Mouse (Mus musculus): Measurements from ENCODE around the gene Aplf. TPM values are rescaled to one million over a fixed set of nuclear protein-coding genes. Genes with fewer than 3 reads are reported as not detected.

Gene Aplf
- total RNA-seq (2015; ENCODE audit: low replicate concordance) = 28.9 and 37.8 TPM in 2 replicates
- total RNA-seq (2017; ENCODE audit: low replicate concordance) = 43.6 and 69.8 TPM in 2 replicates

DNA sequence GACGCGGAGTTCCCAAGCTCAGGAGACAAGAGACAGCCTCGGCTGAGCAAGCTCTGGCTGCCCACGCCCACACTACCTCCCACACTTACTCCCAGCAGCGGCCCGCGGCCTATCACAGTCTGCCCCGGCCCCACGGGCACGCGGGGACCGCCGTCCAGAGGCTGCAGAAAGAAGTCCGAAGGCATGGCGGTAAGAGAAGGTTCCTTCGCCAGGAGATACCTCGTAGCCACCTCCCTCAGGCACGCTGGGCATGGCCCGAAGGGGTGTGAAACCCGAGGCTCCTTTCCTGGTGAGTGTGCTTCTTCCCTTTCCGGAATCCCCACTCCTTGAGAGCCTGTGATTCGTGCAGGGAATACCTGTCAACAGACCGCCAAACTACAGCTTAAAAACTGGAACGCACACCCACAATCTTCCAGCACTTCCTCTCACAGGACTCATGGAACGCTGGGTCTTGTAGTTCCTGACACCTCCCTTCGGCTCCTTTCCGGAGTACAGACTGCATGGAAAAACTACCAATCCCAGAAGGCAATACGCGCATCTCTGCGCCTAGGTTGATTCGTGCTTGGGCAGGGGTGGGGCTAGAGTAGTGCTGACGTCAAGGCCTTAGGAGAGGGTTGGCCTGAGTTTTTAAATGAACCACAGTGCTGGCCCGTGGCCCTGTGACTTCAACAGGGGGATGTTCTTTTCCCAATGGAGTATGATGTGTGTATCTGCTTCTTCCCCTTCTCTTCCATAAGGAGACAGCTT is at the start of gene Aplf:
TSS of gene Aplf (minus strand) at position 423 of the 747 bp plus-strand sequence.
- ATAC-seq (replicated peaks; ENCODE audit: low FRiP score, poor library complexity, severe bottlenecking) = peak; percentile 85

DNA sequence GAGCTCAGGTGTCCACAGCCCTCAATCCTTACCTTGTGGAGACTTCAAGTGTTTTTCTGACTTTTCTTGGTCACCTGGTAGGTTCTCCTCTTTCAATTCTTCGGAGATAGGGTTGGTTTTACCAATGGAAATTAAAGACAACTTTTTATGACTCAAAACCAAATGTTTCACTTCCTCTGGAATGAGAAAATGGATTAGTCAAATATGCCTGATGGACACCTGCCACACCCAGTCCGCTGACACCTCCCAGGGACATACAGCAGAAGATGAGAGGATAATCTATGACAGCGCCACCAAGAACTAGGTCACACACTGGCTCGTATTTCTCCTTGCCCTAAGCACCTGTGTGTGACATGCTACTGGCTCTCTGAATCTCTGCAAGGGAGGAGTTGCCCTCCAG is 42.1 kb upstream of the Aplf start:
- ATAC-seq (replicated peaks; ENCODE audit: low FRiP score, poor library complexity, severe bottlenecking) = no peak

DNA sequence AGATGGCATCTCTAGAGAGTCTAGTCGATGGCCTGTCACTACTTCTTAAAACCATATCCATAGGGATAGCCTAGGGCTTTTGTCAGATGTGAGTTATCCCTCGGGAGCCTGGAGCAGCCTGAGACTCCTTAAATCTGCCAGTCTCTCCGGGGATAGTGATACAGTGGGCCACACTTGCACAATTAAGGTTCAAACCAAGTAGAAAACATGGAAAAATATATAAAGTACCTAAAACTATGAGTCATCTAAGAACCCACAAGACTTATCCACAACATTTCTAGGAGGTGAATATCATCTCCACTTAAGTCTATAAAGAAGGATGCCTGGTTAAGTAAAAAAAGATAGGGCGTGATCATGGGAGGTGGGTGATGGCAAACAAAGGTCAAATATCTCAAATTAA is 40.3 kb upstream of the Aplf start:
- ATAC-seq (replicated peaks; ENCODE audit: low FRiP score, poor library complexity, severe bottlenecking) = no peak

DNA sequence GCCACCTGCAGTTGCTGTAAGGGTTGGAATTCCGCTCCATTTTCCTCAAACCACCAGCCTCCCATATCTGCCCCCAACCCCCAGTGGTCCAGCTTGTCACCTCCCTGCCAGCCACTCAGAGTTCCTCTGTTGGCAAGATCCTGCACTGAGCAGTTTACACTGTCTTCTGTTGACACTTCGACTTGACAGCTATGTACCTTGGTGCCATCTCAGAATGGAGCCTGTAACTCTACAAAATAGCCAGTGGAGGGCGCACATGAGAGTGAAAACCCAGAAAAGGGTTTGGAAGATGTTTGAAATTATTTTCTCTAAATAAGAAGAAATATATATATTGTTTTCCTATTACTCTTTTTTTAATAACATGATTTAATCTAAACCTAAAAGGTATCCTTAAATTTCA is 34.3 kb upstream of the Aplf start:
- ATAC-seq (replicated peaks; ENCODE audit: low FRiP score, poor library complexity, severe bottlenecking) = 0 out of 2 replicates have a peak, but pooled peaks have one; percentile 50

DNA sequence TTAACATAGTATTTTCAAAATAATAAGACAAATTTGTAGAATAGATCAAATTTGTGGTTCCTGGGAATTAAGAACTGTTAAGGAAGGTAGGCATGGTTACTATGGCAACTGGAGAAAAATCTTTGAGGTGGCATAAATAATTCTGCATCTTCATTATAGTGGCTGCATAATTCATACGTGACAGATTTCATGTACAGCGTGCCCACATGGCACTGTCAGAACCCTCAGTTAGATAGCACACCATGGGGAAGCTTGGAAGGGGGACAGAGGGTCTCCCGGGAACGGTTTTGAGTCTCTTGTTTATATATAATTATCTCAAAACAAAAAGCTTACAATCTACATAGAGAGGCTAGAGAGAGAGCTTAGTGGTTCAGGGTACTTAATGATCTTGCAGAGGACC is 24.6 kb upstream of the Aplf start:
- no peak for ATAC-seq (replicated peaks; ENCODE audit: low FRiP score, poor library complexity, severe bottlenecking)

DNA sequence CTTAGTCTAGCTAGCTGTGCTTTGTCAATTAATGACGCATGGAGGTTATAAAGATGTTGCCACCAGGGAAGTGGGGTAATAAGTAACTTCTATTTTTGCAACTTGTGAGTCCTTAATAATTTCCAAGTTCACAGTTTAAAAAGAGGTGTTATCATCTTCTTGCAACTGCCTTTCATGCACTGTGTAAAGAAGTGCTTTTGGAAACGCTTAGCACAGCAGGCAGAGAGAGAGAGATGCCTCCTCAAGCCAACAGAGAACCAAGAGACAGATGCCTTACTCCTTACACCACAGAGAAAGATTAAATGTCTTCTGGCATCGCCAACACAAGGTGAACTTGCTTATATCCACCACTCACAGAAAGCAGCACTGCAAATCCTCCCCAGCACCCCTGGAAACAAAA is 24.0 kb upstream of the Aplf start:
- no peak for ATAC-seq (replicated peaks; ENCODE audit: low FRiP score, poor library complexity, severe bottlenecking)

DNA sequence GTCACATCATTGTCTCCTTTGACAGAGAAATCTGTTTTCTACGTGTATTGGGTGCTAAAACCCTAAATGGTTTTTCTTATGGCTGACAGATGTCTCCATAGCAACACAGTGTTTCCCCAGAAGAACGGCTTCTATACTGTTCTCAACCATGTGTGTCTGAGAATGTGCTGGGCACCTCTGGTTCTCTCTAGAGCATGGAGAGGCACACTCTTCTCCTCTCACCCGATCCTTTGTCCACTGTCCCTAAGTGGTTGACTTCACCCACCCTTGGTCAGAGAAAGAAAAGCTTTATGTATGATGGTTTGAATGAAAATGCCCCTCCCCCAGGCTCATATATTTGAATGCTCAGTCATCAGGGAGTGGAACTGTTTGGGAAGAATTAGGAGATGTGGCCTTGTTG is 8.4 kb upstream of the Aplf start:
- ATAC-seq (replicated peaks; ENCODE audit: low FRiP score, poor library complexity, severe bottlenecking) = no peak

DNA sequence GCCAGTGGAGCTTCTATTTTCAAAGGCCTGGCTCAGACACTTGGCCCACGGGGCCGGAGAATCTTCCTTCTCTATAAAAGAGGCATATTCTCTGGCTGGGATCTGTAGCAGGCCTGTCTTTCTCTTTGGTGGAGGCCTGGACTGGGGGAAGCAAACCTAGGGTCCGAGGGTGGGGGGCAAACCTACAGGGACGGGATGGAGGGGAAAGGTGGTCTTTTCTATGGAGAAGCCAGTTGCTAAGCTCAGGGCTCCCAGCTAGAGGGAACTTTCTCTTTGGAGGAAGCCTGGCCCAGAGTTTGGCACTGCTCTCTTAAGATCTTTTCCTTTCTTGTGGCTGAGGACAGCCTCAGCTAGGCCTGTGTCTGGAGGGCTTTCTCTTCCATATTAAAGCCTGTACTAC is 668 bp upstream of the Aplf start:
- no peak for ATAC-seq (replicated peaks; ENCODE audit: low FRiP score, poor library complexity, severe bottlenecking)

DNA sequence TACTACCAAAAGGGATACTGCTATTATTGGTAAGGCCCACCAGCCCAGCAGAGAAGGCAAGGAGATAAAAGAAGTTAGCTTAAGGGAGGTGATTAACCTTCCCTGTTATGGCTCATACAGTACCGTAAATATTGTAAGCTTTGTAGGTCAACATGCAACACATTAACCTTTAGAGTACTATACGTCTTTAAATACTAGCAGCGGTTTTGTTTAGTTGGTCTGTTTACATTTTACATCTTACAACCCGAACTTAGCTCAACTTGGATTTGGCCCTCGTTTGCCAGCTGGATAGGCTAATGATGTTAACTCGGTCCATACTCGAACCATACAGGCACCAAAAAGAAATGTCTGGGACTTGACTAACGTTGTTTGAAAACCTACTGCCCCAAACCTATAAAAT is 640 bp downstream of the Aplf start:
- ATAC-seq (replicated peaks; ENCODE audit: low FRiP score, poor library complexity, severe bottlenecking) = 0 out of 2 replicates have a peak, but pooled peaks have one; percentile 14

DNA sequence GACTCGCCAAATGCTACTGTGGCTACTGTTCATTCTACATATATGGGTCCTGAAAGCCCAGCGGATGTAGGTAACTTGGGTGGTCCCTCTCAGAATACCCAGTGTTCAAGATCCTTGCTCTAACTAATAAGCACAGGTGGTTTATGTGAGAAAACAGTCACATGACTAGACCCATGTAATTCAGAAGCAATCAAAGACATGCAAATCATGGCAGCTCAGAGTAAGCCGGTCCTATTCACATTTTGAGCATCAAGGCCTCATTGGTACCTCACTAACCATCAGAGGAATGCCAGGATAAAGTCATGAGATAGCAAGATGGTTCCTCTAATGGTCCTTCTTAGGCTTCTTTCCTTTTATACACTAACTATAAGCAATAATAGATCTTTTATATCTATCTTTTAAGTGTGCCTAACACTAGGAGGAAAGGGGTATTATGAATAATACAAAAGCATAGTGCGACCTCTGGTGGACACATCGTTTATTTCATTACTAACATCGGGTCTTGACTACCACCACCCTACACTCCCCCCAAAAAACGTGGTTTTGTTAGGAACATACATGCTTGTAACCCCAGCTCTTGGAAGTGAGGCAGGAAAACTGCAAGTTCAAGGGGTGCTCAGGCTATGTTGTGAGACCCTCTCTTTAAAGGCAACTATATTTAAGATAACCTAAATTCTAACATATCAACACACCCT is 2.0 kb downstream of the Aplf start:
- ATAC-seq (replicated peaks; ENCODE audit: low FRiP score, poor library complexity, severe bottlenecking) = peak; percentile 39; the same call in 1 of the 2 replicates

DNA sequence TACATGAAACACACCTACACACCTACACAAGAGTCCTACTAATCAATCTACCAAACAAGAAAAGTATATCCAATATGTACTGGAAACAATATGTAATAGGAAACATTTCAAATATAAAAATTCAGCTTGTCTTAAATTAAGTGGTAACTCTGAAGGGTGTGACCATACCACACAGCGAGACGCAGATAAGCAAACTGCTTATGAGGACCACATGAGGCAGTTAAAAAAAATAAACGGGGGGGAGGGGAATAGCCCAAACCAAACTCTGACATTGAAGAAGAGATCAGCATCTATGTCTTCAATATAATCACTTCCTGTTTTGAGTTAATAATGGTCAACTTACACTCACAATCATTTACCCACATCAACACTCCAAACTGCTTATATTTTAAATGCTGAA is 3.3 kb downstream of the Aplf start:
- peak; percentile 40 for ATAC-seq (replicated peaks; ENCODE audit: low FRiP score, poor library complexity, severe bottlenecking)

DNA sequence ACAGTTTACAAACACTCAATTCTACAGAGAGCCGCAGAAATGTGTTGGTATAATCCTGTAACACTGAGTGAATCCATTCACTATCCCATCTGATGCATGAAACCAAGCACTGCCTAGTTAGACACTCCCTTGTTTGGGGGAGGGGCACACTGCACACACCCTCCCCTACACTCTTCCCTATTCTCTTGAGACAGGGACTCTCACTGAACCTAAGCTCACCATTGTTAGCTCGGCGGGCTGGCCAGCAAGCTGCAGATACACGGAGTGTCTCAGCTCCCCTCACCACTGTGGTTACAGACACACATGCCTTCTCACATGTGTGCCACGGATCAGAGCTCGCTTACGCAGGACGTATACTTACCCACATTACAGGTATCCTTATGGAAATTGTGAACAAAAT is 4.2 kb downstream of the Aplf start:
- ATAC-seq (replicated peaks; ENCODE audit: low FRiP score, poor library complexity, severe bottlenecking) = no peak

DNA sequence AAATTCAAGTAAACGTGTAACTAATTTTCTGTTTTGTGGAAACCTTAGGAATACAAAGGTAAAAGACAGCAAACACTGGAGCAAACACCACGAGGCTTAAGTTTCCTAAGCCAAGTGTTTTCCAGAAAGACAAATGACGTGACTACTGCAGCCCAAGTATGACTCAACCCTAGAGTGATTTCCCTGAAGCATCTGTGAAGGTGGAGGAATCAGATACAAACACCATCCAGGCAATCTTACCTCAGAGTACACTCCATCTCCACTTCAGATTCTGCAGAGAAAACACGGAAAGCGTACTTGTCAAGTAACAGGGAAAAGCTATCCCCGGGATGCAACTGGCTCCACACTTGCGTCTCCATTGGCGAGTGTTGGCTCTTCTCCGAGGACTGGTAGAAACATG is 8.5 kb downstream of the Aplf start:
- ATAC-seq (replicated peaks; ENCODE audit: low FRiP score, poor library complexity, severe bottlenecking) = no peak

DNA sequence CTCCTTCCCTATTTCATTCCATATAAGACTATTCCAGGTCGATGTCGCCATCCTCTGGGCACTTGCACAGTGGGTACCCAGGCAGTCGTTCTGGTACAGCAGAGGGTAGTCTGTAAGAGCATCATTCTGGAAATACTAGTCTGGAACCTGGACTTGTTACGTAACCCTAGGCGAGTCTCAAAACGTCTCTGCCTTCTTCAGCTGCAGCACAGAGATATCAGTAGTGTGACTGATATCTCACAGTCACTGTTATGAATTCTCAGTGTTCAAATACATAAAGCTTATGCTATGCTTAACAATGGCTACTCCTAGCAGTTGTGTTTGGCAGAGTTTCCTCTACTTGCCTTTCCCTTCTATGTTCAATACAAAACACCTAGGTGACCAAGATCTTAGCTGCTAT is 9.8 kb downstream of the Aplf start:
- peak; percentile 90 for ATAC-seq (replicated peaks; ENCODE audit: low FRiP score, poor library complexity, severe bottlenecking)

DNA sequence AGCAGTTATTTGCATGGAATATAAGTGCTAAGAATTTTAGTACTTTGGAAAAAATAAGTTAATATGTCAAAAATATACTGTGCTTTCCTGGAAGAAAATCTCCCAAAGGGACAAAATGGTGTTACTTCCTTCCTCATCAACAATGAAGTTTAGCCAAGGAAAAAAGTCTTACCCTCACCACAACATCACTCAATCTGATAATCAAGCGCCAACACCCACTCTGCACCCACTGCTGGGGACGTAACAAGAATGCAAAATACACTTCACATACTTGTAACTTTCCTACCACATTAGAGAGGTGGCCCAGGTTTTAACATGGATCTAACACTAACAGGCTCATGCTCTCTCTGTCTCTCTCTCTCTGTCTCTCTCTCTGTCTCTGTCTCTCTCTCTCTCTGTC is 10.3 kb downstream of the Aplf start:
- ATAC-seq (replicated peaks; ENCODE audit: low FRiP score, poor library complexity, severe bottlenecking) = peak; percentile 68

DNA sequence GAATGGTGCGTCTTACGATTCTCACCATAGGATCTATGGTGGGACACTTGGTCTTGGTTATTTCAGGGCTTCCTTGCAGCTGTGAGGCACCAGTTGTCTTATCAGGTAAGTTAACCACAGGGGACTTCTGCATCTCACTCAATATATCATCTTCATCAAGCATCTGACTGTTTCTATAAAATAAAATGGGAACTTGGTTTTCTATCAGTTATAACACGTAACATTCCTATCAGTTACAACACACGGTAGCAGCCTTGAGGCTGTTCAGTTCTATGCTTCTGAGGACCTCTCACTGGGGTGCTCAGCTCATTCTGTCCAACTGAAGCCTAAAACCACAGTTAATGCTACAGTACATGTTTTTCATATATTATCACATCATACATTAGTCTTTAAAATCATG is 13.2 kb downstream of the Aplf start:
- ATAC-seq (replicated peaks; ENCODE audit: low FRiP score, poor library complexity, severe bottlenecking) = 0 out of 2 replicates have a peak, but pooled peaks have one; percentile 25

DNA sequence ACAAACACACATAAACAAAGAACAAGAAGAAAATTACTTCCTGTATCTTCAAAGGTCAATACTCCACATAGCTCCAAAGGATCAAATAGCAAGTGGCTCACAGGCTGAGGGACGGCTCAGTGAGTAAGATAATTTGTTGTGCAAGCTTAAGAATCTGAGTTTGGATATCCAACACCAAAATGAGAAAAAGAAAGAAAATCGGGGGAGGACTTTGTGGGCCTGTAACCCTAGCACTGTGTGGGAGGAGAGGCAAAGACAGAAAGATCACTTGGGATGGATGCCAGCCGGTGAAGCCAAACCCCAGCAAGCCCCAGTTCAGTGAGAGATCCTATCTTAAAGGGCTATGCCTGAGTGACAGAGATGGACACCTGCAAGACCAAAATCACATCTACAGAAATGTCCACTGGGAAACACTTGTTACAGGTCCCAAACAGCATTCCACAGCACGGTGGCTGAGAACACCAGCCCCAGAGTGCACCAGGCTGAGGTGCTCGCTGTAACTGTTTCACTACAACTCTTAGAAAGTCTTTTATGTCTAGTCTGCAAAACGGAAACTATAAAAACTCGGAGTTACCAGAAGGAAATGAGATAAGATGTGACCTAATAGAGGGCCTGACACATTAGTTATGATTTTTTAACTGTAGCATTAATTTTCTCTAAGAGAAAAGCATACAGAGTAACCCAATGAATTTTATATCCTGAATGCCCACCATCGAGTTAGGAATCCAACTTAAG is 17.9 kb downstream of the Aplf start:
- no peak for ATAC-seq (replicated peaks; ENCODE audit: low FRiP score, poor library complexity, severe bottlenecking)

DNA sequence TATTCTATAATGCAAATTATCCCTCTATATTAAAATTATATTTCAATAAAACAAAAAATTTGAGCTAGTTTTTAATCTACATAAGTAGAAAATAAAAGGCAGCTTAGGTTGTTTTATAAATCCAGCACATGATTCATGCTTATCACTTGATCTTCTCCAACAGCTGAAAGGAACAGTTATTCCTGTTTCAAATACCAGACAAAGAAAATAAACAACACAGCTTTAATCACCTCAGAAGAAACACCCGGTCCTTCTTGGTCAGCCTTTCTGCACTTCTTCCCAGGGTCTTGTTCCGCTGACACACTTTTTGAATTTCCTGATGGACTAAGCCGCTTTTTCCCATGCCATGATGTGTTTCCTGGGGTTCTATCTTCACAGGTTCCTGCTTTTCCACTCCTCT is 18.5 kb downstream of the Aplf start:
- ATAC-seq (replicated peaks; ENCODE audit: low FRiP score, poor library complexity, severe bottlenecking) = no peak

DNA sequence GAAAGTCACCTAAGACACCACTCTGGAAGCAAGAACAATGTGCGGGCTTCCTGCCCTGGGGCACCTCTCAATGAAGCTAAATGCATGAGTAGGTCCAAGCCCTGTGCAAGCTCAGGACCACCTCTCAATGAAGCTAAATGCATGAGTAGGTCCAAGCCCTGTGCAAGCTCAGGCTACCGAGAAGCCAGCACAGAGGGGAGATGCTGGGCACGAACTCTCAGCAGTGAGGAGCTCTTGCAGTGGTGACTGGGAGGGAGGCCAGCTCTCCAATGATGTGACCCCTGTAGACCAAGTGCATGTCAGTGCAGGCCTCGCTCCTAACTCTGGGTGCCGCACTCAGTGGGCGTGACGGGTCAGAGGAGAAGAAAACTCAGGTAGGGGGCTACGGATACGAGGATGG is 19.3 kb downstream of the Aplf start:
- no peak for ATAC-seq (replicated peaks; ENCODE audit: low FRiP score, poor library complexity, severe bottlenecking)

DNA sequence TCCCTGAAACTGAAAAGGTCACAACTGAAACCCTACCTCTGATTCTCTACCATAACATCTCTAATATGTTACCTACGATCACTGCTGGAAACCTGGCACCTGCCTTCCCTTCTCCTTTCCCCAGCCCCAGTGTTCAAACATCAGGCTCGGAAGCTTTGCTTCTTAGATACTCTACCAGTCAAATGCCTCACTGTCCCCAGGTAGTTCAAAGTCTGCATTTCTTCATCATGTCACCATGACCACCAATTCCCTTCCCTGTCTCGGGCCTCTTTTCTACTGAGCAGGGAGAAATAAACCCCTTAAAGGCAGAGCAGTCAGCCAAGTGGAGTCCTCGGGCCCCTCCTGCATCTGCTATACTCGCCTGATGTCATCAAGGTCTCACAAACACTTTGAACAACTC is 20.2 kb downstream of the Aplf start:
- no peak for ATAC-seq (replicated peaks; ENCODE audit: low FRiP score, poor library complexity, severe bottlenecking)

Measured in erythroid progenitor cell, adult 5-6 weeks (primary cell).